Mouse (Mus musculus): ENCODE data around the gene Gm20696.

Gm20696 gene

GRCm38 (mm10) chr6:99573343-99573742, 93.3 kb downstream of the Gm20696 start:
- DNase-seq (ENCODE audit: low read depth, low spot score) = no peak

GRCm38 (mm10) chr6:99572071-99572470, 94.5 kb downstream of the Gm20696 start:
- DNase-seq (ENCODE audit: low read depth, low spot score) = no peak

- DNase-seq (ENCODE audit: low read depth, low spot score) = no peak
These were observed 99.7 kb downstream of the Gm20696 start for GRCm38 (mm10) chr6:99566921-99567320.

GRCm38 (mm10) chr6:99564766-99565165, 101.8 kb downstream of the Gm20696 start:
- DNase-seq (ENCODE audit: low read depth, low spot score) = no peak

- no peak for DNase-seq (ENCODE audit: low read depth, low spot score)
These were observed 109.6 kb downstream of the Gm20696 start for GRCm38 (mm10) chr6:99556950-99557349.

GRCm38 (mm10) chr6:99552816-99553215, 113.8 kb downstream of the Gm20696 start:
- DNase-seq (ENCODE audit: low read depth, low spot score) = no peak

- DNase-seq (ENCODE audit: low read depth, low spot score) = no peak
These were observed 120.2 kb downstream of the Gm20696 start for GRCm38 (mm10) chr6:99546416-99546815.

GRCm38 (mm10) chr6:99545437-99545836, 121.2 kb downstream of the Gm20696 start:
- DNase-seq (ENCODE audit: low read depth, low spot score) = no peak

- no peak for DNase-seq (ENCODE audit: low read depth, low spot score)
These were observed 125.5 kb downstream of the Gm20696 start for GRCm38 (mm10) chr6:99541105-99541504.

GRCm38 (mm10) chr6:99540653-99541052, 125.9 kb downstream of the Gm20696 start:
- DNase-seq (ENCODE audit: low read depth, low spot score) = no peak

GRCm38 (mm10) chr6:99540146-99540545, 126.5 kb downstream of the Gm20696 start:
- no peak for DNase-seq (ENCODE audit: low read depth, low spot score)

- DNase-seq (ENCODE audit: low read depth, low spot score) = no peak
These were observed 128.2 kb downstream of the Gm20696 start for GRCm38 (mm10) chr6:99538194-99538941.

- no peak for DNase-seq (ENCODE audit: low read depth, low spot score)
These were observed 132.3 kb downstream of the Gm20696 start for GRCm38 (mm10) chr6:99534211-99534745.

GRCm38 (mm10) chr6:99532458-99532857, 134.1 kb downstream of the Gm20696 start:
- no peak for DNase-seq (ENCODE audit: low read depth, low spot score)

- no peak for DNase-seq (ENCODE audit: low read depth, low spot score)
These were observed 137.6 kb downstream of the Gm20696 start for GRCm38 (mm10) chr6:99528972-99529371.

GRCm38 (mm10) chr6:99527457-99528105, 139.0 kb downstream of the Gm20696 start:
- no peak for DNase-seq (ENCODE audit: low read depth, low spot score)

- DNase-seq (ENCODE audit: low read depth, low spot score) = no peak
These were observed 141.2 kb downstream of the Gm20696 start for GRCm38 (mm10) chr6:99525351-99525750.

GRCm38 (mm10) chr6:99523679-99524370, 142.8 kb downstream of the Gm20696 start:
- DNase-seq (ENCODE audit: low read depth, low spot score) = no peak

GRCm38 (mm10) chr6:99523109-99523632, 143.4 kb downstream of the Gm20696 start:
- DNase-seq (ENCODE audit: low read depth, low spot score) = no peak

GRCm38 (mm10) chr6:99522359-99523108, 144.1 kb downstream of the Gm20696 start, which contains the start of gene Foxp1:
Gene Foxp1, minus strand, starts transcription at chr6:99522721.
- DNase-seq (ENCODE audit: low read depth, low spot score) = peak; percentile 67
